Mouse (Mus musculus): ENCODE data around the gene Sgpp2. TPM values are rescaled to one million over a fixed set of nuclear protein-coding genes. Genes with fewer than 3 reads are reported as not detected.

The Sgpp2 gene
- 0.79 TPM for polyA plus RNA-seq (2014; fragmentation: Illumina TruSeq; extraction: RNeasy Lipid Tissue Mini Kit (QIAGEN cat#74804); ENCODE audit: low read depth, low replicate concordance)

GRCm38 (mm10) chr1:78310021-78310752, at the start of gene Sgpp2:
Gene Sgpp2 (plus strand): TSS chr1:78310345.

Other genes starting within 250 kb of the Sgpp2 start
- gene Pax3, start 113.2 kb upstream of the Sgpp2 start, polyA plus RNA-seq (2014; fragmentation: Illumina TruSeq; extraction: RNeasy Lipid Tissue Mini Kit (QIAGEN cat#74804); ENCODE audit: low read depth, low replicate concordance): not detected
- 32.1 TPM for gene Farsb, start 178.6 kb downstream of the Sgpp2 start, polyA plus RNA-seq (2014; fragmentation: Illumina TruSeq; extraction: RNeasy Lipid Tissue Mini Kit (QIAGEN cat#74804); ENCODE audit: low read depth, low replicate concordance)
- 21.8 TPM for gene Mogat1, start 200.6 kb downstream of the Sgpp2 start, polyA plus RNA-seq (2014; fragmentation: Illumina TruSeq; extraction: RNeasy Lipid Tissue Mini Kit (QIAGEN cat#74804); ENCODE audit: low read depth, low replicate concordance)
- 2.2 TPM for gene BC035947, start 201.8 kb downstream of the Sgpp2 start, polyA plus RNA-seq (2014; fragmentation: Illumina TruSeq; extraction: RNeasy Lipid Tissue Mini Kit (QIAGEN cat#74804); ENCODE audit: low read depth, low replicate concordance)